Mouse (Mus musculus): ENCODE data around the gene Cacnb1.

Cacnb1 gene

DNA sequence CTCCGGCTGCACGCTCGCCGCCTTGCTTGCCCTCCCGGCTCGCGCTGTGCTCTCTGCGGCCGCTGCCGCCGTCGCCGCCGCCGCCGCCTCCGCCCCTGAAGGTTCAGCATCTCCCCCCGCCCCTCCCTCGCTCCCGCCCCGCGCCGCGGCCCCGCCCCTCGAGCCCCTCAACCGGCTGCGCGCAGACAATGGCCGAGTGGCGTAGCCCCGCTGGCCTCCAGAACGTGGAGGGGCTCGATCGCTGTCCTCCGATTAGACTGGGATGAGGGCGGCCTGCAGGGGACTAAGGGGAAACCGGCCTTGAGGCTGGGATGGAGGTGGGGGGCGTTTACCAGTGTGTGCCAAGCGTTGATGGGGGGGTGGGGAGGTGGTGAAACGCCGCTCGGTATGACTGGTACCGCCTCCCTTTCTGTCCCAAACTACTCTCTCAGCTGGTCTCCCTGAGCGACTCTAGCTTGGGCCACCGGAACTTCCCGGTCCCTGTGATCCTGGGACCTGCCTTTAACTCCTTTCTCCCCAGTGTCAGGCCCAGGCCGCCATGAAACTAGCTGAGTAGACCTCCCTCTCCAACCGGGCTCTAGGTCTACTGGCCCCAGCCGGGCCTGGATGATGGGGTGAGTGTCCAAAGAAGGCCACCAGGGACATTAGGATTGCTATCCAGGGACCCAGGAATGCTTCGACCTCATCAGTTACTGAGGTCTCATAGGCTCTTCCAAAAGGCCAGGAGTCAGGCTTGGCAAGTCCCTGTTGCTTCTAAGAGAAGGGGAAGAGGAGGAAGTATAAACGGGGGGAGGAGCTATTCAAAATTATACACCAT, at the start of gene Cacnb1:
Cacnb1 (minus strand) TSS at position 480 of the 817 bp plus-strand sequence.
- DNase-seq = peak; percentile 89 to 92

DNA sequence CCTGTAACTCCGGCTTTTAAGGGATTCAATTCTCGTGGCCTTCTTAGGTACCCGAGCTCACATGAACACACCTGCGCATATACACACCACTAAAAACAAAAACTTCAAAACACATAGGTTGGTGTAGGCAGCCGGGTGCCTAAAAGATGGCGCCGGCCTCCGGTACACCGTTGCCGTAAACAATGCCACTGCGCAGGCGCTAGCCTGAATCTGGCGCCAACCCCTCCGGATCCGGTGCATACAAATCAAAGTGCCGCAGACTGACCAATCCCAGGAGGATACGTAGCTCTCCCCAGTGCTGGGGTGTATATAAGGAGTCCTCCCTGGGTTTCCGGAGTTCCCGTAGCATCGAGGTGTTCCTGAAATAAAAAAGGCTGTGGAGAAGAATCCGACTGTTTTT, 44.4 kb upstream of the Cacnb1 start:
- DNase-seq = no peak

DNA sequence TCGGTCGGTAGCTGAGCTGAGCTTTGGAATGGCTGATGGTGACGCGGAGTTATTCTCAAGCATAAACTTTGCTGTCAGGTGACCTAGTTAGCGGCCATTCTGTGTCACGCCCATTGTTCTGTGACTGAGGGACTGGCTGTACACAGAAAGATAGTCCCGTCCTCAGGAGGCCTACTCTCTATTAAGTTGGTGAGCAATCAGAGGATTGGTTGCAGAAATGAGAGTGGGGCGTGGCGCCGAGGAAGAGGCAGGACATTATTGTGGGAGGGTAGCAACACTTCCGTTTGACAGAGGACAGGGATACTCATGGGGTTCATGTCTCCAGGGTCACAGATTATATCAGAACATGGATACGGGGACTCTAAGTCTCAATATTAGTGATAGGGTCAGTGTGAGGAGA, 43.4 kb upstream of the Cacnb1 start:
- no peak for DNase-seq

DNA sequence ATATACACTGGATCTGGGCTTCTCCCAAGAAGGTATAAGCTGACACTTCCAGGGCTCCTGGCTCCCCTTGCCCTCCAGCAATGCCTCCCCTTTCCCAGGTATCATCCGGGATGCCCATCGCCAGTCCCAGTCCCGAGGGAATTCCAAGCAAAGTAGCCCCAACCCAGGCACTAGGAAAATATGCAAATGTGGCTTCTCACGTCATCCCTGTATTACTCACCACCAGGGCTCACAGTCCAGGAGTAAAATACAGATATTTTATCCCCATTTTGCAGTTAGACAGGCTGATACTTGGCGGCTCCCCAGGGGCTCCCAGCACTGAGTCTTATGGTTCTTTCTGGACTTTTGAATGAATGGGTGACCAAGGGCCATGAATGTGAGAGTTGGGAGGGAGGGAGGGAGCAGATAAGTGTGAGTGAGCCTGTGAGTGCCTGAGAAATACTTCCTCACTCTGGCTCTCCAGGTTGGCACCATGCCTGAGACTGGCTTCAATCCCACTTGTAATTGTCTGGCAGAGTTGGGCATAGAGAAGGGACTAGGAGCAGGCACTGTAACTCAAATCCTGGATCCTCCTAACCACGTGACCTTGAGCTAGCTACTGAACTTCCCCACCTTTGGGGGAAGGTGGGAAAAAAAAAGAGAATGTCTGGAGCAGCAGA, 39.2 kb upstream of the Cacnb1 start:
- DNase-seq = peak; percentile 89 to 91

DNA sequence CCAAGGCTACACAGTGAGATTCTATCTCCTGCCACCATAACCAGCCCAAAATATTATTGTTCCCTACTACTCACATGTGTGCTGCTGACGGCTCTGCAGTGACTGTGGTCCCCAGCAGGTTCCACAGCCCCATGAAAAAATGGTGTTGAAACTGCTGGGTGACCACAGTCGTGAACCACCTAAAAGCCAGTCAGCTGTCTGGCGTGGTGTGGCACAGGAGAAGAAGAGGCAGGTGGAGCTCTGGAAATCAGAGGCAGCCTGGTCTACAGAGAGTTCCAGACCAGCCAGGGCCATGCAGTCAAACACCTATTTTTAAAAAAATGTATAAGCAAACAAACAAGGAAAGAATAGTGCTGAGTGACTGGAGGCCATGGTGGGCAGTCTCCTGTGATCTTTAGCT, 38.6 kb upstream of the Cacnb1 start:
- DNase-seq = no peak

DNA sequence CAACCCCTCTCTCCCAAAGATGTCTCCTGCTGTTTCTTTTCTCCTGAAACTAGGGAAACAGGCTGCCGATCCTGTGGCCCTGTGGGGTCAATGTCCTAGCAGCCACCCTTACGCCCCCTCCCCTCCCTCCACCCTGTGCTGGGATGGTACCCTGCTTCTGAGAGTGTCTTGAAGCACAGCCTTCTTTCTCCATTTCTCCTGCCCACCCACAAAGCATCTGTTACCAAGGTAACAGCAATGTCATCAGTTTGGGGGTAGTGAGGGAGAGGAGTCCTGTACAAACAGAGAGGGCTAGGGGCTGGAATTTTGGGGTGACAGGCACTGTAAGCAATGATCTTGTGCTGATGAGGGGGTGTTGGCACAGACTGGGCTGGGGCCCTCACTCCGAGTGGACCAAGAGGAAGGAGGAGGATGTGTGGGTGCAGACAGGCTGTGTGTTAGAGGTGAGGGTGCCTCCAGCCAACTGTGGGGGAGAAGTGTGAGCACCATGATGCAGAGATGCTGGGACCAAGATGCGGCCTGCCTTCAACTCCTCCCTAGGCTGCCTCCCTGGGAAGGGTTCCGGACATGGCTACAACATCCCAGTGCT, 37.4 kb upstream of the Cacnb1 start:
- no peak for DNase-seq

DNA sequence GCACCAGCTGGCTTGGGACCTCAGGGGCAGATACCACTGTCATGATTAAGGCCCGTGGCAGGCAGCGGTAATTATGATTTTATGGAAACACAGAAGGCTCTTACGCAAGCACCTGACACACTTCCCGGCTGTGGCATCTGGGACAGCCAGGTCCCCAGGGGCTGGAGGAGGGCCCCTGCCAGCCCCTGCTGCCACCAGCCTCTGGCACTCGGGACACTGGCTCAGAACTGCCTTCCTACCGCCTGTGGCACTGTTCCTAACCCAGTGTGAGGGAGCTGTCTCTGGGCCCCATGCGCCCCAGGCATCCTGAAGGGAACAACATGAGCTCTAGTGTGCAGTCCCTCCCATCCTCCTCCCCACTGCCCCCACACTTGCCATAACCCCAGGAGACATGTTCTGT, 36.8 kb upstream of the Cacnb1 start:
- DNase-seq = peak in 1 of 2 experiments; percentile 56

DNA sequence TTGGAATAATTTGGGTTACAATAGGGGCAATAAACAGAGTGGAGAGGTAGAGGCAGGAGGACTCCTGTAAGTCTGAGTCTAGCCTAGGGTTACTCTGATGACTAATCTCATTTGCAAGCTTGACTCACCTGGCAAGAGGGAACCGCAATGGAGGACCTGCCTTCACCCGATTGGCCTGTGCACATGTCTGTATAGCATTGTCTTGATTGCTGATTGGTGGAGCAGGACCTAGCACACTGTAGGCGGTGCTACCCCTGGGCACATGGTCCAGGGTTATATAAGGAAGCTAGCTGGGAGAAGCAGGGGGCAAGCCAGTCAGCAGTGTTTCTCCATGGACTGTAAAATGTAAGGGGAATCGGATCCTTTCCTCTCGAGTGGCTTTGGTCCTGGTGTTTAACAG, 35.2 kb upstream of the Cacnb1 start:
- peak in 1 of 2 experiments; percentile 47 for DNase-seq

DNA sequence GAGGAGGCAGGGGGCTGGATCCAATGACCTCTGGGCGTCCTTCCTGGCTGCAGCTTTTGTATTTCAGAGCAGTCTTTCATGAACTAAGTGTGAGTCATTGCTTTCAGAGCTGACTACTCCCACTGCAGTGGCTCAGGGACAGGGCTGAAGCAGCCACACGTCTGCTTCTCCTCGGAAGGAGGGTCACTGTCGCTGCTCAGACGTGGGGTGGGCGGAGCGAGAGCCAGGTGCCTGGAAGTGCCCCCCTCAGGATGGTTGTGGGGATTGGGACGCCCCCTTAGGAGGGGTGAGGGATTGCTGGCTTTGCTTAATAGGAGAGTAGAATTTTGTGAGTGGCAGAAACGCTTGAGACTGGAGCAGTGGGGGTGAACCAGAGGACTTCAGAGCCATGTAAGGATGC, 34.6 kb upstream of the Cacnb1 start:
- DNase-seq = no peak

DNA sequence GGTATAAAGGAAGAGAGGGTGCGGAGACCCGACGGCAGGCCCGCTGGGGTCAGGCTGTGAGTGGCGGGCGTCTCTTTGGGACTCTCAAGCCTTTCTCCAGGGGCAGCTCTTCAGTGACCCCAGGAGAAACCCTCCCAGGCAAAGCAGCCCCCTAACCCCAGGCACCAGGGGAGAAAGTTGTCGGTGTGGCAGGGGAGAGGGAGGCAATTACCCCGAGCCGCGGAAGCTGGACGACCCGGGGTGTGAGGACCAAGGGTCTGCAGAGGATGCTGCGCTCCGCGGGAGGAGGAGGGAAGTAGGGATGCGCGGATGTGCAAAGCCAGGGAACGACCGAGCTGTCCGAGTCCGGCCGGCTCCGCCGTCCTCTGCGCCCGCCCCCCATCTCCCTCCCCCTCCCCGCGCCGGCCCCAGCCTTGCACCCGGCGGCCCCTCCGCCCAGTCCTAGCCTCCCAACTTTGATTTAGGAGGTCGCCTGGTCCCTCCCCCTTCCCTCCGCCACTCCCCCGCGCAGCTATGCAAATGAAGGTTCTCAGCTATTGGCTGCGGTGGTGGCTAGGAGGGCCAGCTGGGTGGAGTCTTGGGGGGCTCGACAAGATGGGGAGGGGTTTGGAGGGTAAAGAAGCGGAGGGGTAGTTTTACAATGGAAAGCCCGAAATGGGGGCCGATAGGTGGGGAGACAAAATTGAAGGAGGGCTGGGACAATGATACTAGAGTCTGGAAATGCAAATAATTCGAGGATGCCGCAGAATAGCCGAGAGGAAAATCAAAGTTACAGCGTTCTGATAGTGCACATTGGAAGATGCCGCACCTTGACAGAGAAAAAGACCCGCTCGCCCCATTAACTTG, 30.4 kb upstream of the Cacnb1 start, which contains the start of gene Stac2:
Stac2 (minus strand) TSS at position 474 of the 846 bp plus-strand sequence.
- peak; percentile 81 to 88 for DNase-seq

DNA sequence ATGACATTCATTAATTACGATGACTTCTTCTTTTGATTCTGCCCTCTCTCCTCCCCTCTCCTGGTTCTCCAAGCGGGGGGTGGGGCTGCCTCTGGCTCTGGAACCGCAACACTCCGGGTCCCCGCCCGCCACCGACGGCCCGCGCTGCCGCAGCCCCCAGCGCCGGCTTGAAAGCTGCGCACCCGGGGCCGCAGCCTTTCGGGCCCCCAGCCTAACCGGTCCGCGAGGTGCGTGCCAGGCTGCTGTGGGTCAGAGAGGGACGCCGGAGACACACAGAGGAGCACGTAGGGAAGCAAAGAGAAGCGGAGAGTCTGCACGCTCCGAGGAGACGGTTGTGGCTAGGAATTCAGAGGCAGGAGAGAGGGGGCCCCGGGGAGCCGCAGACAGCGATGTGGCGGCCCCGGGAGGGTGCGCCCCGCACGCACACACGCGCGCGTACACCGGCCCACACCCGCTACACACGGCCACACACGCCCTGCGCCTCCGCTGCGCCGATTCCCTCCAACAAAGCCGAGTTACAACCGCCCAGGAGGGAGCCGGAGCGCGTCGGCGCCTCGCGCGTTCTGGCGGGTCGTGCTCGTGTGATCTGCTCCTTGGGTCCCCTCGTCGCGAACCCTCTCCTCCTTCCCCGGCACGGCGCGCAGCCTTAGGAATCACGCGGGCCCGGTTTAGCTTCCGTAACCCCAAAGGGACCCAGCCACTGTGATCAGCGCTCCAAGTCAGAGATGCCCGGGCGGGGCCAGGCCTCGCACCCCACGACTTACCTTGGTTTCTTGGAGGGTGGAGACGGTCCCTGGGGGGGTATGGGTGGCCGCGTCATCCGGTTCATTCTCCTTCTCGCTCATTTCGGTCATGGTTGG, 29.5 kb upstream of the Cacnb1 start:
- peak in 1 of 2 experiments; percentile 37 for DNase-seq

DNA sequence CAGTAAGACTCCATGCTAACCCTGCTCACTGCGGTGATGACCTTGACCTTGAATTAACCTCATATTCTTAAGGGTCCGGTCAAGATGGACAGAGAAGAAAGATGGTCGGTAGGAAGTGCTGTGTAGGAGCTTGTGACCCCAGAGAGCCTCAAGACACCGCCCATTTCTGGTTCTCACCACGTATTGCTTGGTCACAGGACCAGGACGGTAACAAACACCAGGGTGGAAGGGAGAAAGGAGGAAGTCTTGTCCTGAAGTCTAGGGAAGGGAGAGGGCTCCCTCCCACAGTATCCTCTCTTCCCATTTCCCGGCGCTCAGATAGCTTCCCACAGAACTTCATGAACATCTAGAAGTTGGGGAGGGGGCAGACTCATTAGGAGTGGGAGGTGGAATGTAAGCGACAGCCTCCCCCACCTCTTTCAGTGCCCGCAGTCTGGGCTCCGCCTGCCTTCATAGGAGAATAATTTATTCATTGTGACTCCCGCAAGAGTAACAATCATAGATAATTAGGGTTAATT, 28.8 kb upstream of the Cacnb1 start:
- no peak for DNase-seq

DNA sequence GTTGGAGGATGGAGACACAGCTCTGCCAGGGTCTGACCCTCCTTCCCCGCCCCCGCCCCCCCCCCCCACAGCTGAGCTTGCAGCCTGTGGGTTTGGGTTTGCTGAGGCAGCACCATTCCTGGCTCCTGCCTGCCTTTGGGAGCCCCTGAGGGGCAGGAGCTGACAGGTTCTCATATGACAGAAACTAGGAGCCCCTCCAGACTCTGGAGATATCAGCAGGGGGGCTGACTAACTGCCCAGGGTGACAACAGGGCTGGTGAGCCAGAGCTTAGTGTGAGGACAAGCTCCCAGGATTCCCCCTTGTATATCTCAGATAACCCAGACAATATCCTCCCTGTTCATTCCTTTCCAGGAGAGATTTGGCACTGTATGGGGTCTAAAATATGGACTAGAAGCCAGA, 28.1 kb upstream of the Cacnb1 start:
- DNase-seq = no peak

DNA sequence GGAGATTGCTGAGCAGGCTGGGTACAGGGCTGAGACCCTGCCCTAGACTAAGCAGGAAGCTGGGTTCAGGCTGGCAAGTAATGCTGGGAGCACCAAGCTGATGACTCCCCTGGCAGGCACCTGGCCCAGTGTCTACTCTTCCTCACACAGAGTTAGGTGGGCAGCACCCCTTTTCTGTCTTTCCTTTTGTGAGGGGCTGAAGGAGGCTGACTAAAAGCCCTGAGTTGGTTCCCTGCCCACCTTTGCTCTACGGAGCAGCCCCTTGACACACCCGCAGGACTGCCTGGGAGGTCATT, 27.6 kb upstream of the Cacnb1 start:
- no peak for DNase-seq

DNA sequence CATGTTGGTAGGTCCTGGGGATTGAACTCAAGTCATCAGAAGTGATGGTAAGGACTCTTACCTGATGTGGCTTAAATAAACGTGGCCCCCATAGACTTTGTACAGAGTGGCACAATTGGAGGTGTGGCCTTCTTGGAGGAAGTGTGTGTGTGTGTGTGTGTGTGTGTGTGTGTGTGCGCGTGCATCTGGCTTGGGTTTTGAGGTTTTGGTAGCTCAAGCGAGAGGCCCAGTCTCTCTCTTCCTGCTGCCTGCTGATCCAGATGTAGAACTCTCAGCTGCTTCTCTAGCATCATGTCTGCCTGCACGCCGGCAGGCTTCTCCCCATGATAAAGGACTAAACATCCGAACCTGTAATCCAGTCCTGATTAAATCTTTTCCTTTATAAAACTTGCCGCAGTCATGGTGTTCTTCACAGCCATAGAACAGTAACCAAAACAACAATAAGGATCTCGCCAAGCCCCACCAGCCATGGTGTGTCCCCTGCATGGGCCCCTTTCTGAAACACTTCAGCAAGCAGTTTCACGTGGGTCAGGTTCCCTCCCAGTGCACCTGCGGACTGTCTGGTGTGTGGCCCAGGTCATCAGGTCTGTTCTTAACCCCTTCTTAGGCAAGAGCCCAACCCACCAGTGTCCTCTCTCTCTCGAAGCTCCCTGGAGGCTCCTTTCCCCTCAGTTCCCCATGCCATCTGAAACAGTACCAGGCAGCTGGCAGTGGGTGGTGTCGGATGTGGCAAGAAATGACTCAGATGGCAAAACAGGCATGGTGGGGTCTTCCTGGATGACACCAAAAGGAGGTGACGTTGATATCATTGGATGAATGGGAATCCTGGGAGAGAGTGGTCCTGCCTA, 27.1 kb upstream of the Cacnb1 start:
- no peak for DNase-seq

DNA sequence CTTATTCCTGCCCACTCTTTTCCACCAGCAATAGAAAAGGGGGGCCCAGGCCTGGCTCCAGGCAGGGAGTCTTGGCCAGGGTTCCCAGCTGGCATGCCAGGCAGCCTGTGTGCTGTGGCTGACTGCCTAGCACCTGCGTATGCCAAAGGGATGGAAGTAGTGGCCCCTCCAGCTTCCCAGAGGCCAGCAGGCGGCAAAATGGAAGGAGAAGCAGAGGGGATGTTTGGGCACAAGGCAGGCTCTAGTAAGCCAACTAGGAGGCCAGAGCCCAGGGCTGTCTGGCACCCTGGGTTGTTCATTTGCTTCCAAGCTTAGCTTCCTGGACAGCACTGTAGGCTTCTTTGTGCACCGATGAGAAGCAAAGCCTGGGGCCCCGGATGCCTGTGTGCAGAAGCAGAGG, 24.9 kb upstream of the Cacnb1 start:
- peak; percentile 92 to 94 for DNase-seq

DNA sequence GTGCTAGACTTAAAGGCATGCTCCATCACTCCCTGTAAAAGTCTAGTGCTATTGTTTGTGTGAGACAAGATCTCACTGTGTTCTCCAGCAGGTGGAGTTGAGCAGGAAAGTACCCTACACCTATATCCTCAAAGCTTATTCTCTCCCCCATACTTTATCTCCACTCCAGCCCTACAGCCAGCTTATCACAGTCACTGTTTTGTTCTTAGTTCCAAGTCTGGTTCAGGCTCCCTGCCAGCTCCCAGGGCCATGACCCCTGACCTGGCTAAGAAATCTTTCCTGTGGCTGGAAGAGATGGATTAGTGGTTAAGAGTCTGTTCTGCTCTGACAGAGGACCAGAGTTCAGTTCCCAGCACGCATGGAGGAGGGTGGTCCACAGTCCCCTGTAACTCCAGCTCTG, 23.6 kb upstream of the Cacnb1 start:
- no peak for DNase-seq

DNA sequence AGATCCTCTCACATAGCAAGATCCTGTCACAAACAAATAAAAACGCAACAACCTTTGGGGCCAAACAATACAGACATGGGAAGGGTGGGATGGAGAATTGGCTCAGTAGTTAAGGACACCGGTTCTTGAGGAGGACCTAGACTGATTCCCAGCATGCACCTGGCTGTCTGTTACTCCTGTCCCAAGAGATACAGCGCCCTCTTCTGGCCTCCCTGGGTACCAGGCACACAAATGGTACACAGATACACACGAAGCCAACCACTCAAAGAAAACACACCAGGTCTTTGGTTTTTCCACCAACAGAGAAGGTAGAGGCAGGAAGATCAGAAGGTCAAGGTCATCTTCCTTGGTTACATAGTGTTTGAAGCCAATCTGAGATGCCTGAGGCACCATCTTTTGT, 22.8 kb upstream of the Cacnb1 start:
- no peak for DNase-seq

DNA sequence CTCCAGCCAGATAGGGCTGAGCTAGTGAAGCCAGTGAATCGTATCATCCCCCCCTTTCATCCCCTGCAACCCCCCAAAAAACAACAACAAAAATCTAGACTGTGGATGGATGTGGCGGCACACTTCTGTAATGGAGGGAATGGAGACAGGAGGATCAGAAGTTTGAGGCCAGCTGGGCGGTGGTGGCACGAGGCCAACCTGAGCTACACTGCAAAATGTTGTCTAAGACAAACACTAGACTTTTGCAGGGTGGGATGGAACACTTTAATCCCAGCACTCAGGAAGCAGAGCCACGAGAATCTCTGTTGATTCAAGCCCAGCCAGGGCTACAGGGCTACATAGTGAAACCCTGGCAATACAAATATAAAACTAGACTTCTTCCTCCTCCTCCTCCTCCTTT, 21.2 kb upstream of the Cacnb1 start:
- peak; percentile 66 to 70 for DNase-seq

DNA sequence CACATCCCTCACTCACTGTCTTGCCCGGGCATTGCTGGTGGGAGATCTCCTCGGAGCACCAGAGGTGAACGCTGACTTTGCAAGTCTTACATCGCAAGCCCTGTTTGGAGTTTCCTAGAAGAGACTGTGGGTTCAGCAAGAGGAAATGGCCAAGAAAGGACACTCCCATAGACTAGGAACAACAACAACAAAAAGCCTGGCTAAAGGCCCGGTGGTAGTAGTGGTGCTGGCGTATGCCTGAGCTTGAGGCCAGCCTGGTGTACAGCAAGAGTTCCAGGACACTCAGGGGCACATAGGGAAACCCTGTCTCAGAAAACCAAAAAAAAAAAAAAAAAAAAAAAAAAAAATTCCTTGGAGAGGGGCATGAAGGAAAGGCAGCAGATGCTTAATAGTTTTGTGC, 19.9 kb upstream of the Cacnb1 start:
- peak in 1 of 2 experiments; percentile 44 for DNase-seq

DNA sequence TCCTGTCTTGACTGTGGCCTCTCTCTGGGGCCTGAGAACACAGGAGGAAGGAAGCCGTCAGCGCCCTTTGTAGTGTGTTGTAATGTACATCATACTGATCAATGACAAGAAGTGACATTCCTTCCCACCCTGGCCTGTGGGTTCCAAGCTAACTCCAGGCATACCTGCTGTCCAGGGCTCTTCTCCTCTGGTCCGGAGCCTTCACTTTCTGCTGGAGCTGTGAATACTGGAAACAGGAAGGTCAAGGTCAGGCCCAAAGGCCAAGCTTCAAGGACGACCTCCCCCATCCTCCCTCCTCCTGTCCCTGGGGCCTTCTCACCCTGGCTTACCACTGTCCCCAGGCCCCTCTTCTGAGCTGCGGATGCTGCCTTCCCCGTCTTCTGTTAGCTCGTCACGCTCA, 18.1 kb upstream of the Cacnb1 start:
- no peak for DNase-seq

All from cerebellum, postnatal 10 days (tissue).